8 mouse cellular contexts compared by ENCODE assay signal in genomic region chr6:83215002-83215666, GRCm38 (mm10). TPM values are rescaled to one million over a fixed set of nuclear protein-coding genes. Genes with fewer than 3 reads are reported as not detected.
A peak's percentile ranks its signal among the peaks of the same experiment; 100 is the strongest.
DNase-seq lines count a peak whose midpoint lies in the region; ATAC-seq and TF ChIP-seq lines count a peak whose summit lies in the region.

No protein-coding gene starts in this region.

- H3K79me2 ChIP-seq in MEL (ENCODE audit: control insufficient read depth, insufficient read depth, low read length, poor library complexity) = no peaks in the 10 kb centered on the region

- no peak overlapping the region for H3K9ac ChIP-seq in MEL (ENCODE audit: control insufficient read depth, low read depth, low read length, poor library complexity, severe bottlenecking)
- no peak overlapping the region; the same call in 1 of the 2 replicates for H3K9ac ChIP-seq in embryonic facial prominence, embryonic 14.5 days (ENCODE audit: low read depth, low read length)
- no peak overlapping the region for H3K9ac ChIP-seq in heart, postnatal 0 days (replicated peaks; ENCODE audit: low read depth, low read length)
- H3K9ac ChIP-seq in lung, embryonic 16.5 days (ENCODE audit: low read length) = no peak overlapping the region

- H3K9me3 ChIP-seq in MEL (replicated peaks; ENCODE audit: insufficient read depth, low read length) = no peaks in the 10 kb centered on the region
- no peaks in the 10 kb centered on the region for H3K9me3 ChIP-seq in embryonic facial prominence, embryonic 14.5 days (ENCODE audit: control insufficient read depth, low read length)
- H3K9me3 ChIP-seq in heart, postnatal 0 days (replicated peaks; ENCODE audit: control insufficient read depth, low read length) = no peaks in the 10 kb centered on the region
- H3K9me3 ChIP-seq in lung, embryonic 16.5 days (ENCODE audit: control insufficient read depth, low read length) = no peaks in the 10 kb centered on the region

- TF ChIP-seq RAD21 in MEL (IDR thresholded peaks at IDR 0.05; ENCODE audit: low read depth, low read length) = peak; percentile 79

- peak; percentile 86 for ATAC-seq in embryonic facial prominence, embryonic 14.5 days (ENCODE audit: low read depth)
- peak; percentile 68 for ATAC-seq in heart, postnatal 0 days (ENCODE audit: insufficient read depth, low read depth)
- peak; percentile 72 for ATAC-seq in lung, embryonic 16.5 days (ENCODE audit: low read depth)
- no peak for ATAC-seq in inflammation-experienced regulatory T-cells, adult 6 months

- DNase-seq in MEL (ENCODE audit: low read depth, low spot score) = peak; percentile 60
- DNase-seq in embryonic facial prominence, embryonic 14.5 days (ENCODE audit: low spot score) = peak; percentile 83
- DNase-seq in heart, postnatal 0 days (ENCODE audit: low spot score) = peak; percentile 67
- DNase-seq in kidney, postnatal 36 days = peak; percentile 47 to 83
- peak; percentile 73 for DNase-seq in ovary, postnatal 14 days (ENCODE audit: low spot score)

- TF ChIP-seq CTCF in MEL (IDR thresholded peaks at IDR 0.05 in 2 of 3, conservative IDR thresholded peaks at IDR 0.05 in 1 of 3; ENCODE audit: control insufficient read depth in 1 of 3, insufficient read depth in 1 of 3, low read depth in 2 of 3, low read length in 3 of 3, poor library complexity in 1 of 3, severe bottlenecking in 1 of 3) = peak; percentile 78 to 93 (median 86)
- peak; percentile 89 for TF ChIP-seq CTCF in bone marrow, adult 2 months (IDR thresholded peaks at IDR 0.05; ENCODE audit: control insufficient read depth, insufficient read depth, low read length)
- peak; percentile 90 for TF ChIP-seq CTCF in heart, postnatal 0 days (IDR thresholded peaks at IDR 0.05; ENCODE audit: low read depth)

- 30% methylated on average over 7 of the region's 7 CpGs for WGBS in bone marrow, adult 2 months
- 13% methylated on average over 7 of the region's 7 CpGs for WGBS in embryonic facial prominence, embryonic 14.5 days
- 6% methylated on average over 7 of the region's 7 CpGs for WGBS in heart, postnatal 0 days
- 13% methylated on average over 7 of the region's 7 CpGs for WGBS in lung, embryonic 16.5 days

- no peak for TF ChIP-seq EP300 in MEL (IDR thresholded peaks at IDR 0.05; ENCODE audit: low read depth in 1 of 2, low read length in 2 of 2)
- TF ChIP-seq EP300 in heart, postnatal 0 days (IDR thresholded peaks at IDR 0.05; ENCODE audit: low read depth) = no peak

- no peaks in the 10 kb centered on the region for H3K36me3 ChIP-seq in MEL (ENCODE audit: control insufficient read depth in 1 of 2, insufficient read depth in 2 of 2, low read length in 2 of 2)
- H3K36me3 ChIP-seq in embryonic facial prominence, embryonic 14.5 days (ENCODE audit: control insufficient read depth, insufficient read depth, low read length) = no peaks in the 10 kb centered on the region
- H3K36me3 ChIP-seq in heart, postnatal 0 days (replicated peaks; ENCODE audit: control insufficient read depth, insufficient read depth, low read length) = no peaks in the 10 kb centered on the region
- no peaks in the 10 kb centered on the region for H3K36me3 ChIP-seq in lung, embryonic 16.5 days (ENCODE audit: control insufficient read depth, insufficient read depth, low read length)

- H3K27ac ChIP-seq in MEL (ENCODE audit: control insufficient read depth, low read depth, low read length) = no peak overlapping the region
- no peak overlapping the region for H3K27ac ChIP-seq in bone marrow, adult 2 months (ENCODE audit: control insufficient read depth, insufficient read depth, low read depth, low read length, poor library complexity)
- H3K27ac ChIP-seq in embryonic facial prominence, embryonic 14.5 days (replicated peaks; ENCODE audit: low read depth, low read length) = no peak overlapping the region
- H3K27ac ChIP-seq in heart, postnatal 0 days (ENCODE audit: low read depth) = no peak overlapping the region
- no peak overlapping the region for H3K27ac ChIP-seq in lung, embryonic 16.5 days (ENCODE audit: low read length)

- H3K4me2 ChIP-seq in embryonic facial prominence, embryonic 14.5 days (ENCODE audit: low read depth, low read length) = no peak overlapping the region
- no peak overlapping the region for H3K4me2 ChIP-seq in heart, postnatal 0 days (ENCODE audit: low read depth, low read length)
- no peak overlapping the region for H3K4me2 ChIP-seq in lung, embryonic 16.5 days (ENCODE audit: low read depth, low read length)

- H3K27me3 ChIP-seq in MEL (ENCODE audit: control insufficient read depth in 1 of 2, insufficient read depth in 2 of 2, low read length in 2 of 2) = no peaks in the 10 kb centered on the region; a peak in 1 of 4 replicates
- no peaks in the 10 kb centered on the region for H3K27me3 ChIP-seq in embryonic facial prominence, embryonic 14.5 days (replicated peaks; ENCODE audit: control insufficient read depth, insufficient read depth, low read length)
- no peaks in the 10 kb centered on the region for H3K27me3 ChIP-seq in heart, postnatal 0 days (ENCODE audit: control insufficient read depth, insufficient read depth, low read length)
- no peaks in the 10 kb centered on the region for H3K27me3 ChIP-seq in lung, embryonic 16.5 days (ENCODE audit: control insufficient read depth, insufficient read depth, low read depth, low read length)

- no peaks in the 10 kb centered on the region for H3K4me1 ChIP-seq in MEL (ENCODE audit: control insufficient read depth in 1 of 2, insufficient read depth in 2 of 2, low read length in 2 of 2)
- H3K4me1 ChIP-seq in bone marrow, adult 2 months (ENCODE audit: control insufficient read depth, insufficient read depth, low read length) = no peaks in the 10 kb centered on the region
- H3K4me1 ChIP-seq in embryonic facial prominence, embryonic 14.5 days (ENCODE audit: control insufficient read depth, insufficient read depth, low read length) = 0 out of 2 replicates have a peak, but pooled peaks cover 6% of the 10 kb centered on the region
- peaks cover 4% of the 10 kb centered on the region; the same call in 1 of the 2 replicates for H3K4me1 ChIP-seq in heart, postnatal 0 days (ENCODE audit: control insufficient read depth, insufficient read depth)
- peaks cover 6% of the 10 kb centered on the region; the same call in 1 of the 2 replicates for H3K4me1 ChIP-seq in lung, embryonic 16.5 days (replicated peaks; ENCODE audit: control insufficient read depth, insufficient read depth, low read length)

- TF ChIP-seq POLR2A in MEL (IDR thresholded peaks at IDR 0.05; ENCODE audit: control insufficient read depth in 1 of 2, insufficient read depth in 1 of 2, low read depth in 1 of 2, low read length in 2 of 2, poor library complexity in 1 of 2) = no peak
- no peak for TF ChIP-seq POLR2A in bone marrow, adult 2 months (IDR thresholded peaks at IDR 0.05; ENCODE audit: borderline replicate concordance, control insufficient read depth, low read depth, low read length)

- H3K4me3 ChIP-seq in MEL (ENCODE audit: control insufficient read depth in 1 of 2, insufficient read depth in 1 of 2, low read depth in 2 of 2, low read length in 2 of 2) = no peak overlapping the region
- no peak overlapping the region for H3K4me3 ChIP-seq in bone marrow, adult 2 months (replicated peaks; ENCODE audit: control insufficient read depth, low read depth, low read length)
- no peak overlapping the region for H3K4me3 ChIP-seq in embryonic facial prominence, embryonic 14.5 days (ENCODE audit: low read depth, low read length)
- H3K4me3 ChIP-seq in heart, postnatal 0 days (ENCODE audit: low read depth, low read length) = no peak overlapping the region
- no peak overlapping the region for H3K4me3 ChIP-seq in lung, embryonic 16.5 days (ENCODE audit: low read length)

RNA-seq across cellular contexts. Expression of gene Slc4a5, which starts 4.5 kb away (rescaled TPM):
- total RNA-seq in MEL (2012; rRNA removed) = 0.04 and 0.07 TPM in 2 replicates
- polyA plus RNA-seq in MEL (2012; ENCODE audit: insufficient read depth in 1 of 2, insufficient read length in 2 of 2, low read depth in 1 of 2, low replicate concordance in 2 of 2, missing spikeins in 1 of 2) = not detected
- 1.1 TPM in 1 of 2 replicates, not detected in the other for polyA plus RNA-seq in bone marrow, adult 2 months (2011; ENCODE audit: insufficient read depth, insufficient read length, low replicate concordance, missing spikeins)
- polyA plus RNA-seq in embryonic facial prominence, embryonic 14.5 days (2014; fragmentation: Nextera tagmentation; extraction: Ambion mirVana) = 0.47 and 0.57 TPM in 2 replicates
- not detected in 2 replicates for total RNA-seq in heart, postnatal 0 days (2014; rRNA removed; ENCODE audit: low replicate concordance)
- polyA plus RNA-seq in heart, postnatal 0 days (2015; fragmentation: Nextera tagmentation; extraction: Ambion mirVana) = 0.03 TPM in 1 of 2 replicates, not detected in the other
- polyA plus RNA-seq in lung, embryonic 16.5 days (2015; fragmentation: Nextera tagmentation; extraction: Ambion mirVana) = 2.1 and 3.1 TPM in 2 replicates
- under 1 TPM in 2 of 3 experiments, not detected in 1; 0.49 to 0.59 TPM for polyA plus RNA-seq in inflammation-experienced regulatory T-cells, adult 6 months (2017; shearing (Covaris generic))

RNA-seq across cellular contexts. Expression of gene Dctn1, which starts 49.4 kb away (rescaled TPM):
- 21.9 and 23.3 TPM in 2 replicates for total RNA-seq in MEL (2012; rRNA removed)
- polyA plus RNA-seq in MEL (2012; ENCODE audit: insufficient read depth in 1 of 2, insufficient read length in 2 of 2, low read depth in 1 of 2, low replicate concordance in 2 of 2, missing spikeins in 1 of 2) = 10 to 100 TPM in 1 of 2 experiments, not detected in 1; 81.9 TPM
- polyA plus RNA-seq in bone marrow, adult 2 months (2011; ENCODE audit: insufficient read depth, insufficient read length, low replicate concordance, missing spikeins) = 31.5 and 76.8 TPM in 2 replicates
- 84.5 and 101 TPM in 2 replicates for polyA plus RNA-seq in embryonic facial prominence, embryonic 14.5 days (2014; fragmentation: Nextera tagmentation; extraction: Ambion mirVana)
- 45.9 and 47.7 TPM in 2 replicates for total RNA-seq in heart, postnatal 0 days (2014; rRNA removed; ENCODE audit: low replicate concordance)
- polyA plus RNA-seq in heart, postnatal 0 days (2015; fragmentation: Nextera tagmentation; extraction: Ambion mirVana) = 48.9 and 50.8 TPM in 2 replicates
- polyA plus RNA-seq in lung, embryonic 16.5 days (2015; fragmentation: Nextera tagmentation; extraction: Ambion mirVana) = 94.5 and 95.6 TPM in 2 replicates
- polyA plus RNA-seq in inflammation-experienced regulatory T-cells, adult 6 months (2017; shearing (Covaris generic)) = 10 to 100 TPM; 15.5 to 21.0 (median 16.1) TPM

RNA-seq across cellular contexts. Expression of gene 1700003E16Rik, which starts 58.9 kb away (rescaled TPM):
- total RNA-seq in MEL (2012; rRNA removed) = 0.15 and 0.23 TPM in 2 replicates
- polyA plus RNA-seq in MEL (2012; ENCODE audit: insufficient read depth in 1 of 2, insufficient read length in 2 of 2, low read depth in 1 of 2, low replicate concordance in 2 of 2, missing spikeins in 1 of 2) = under 1 TPM in 1 of 2 experiments, not detected in 1; 0.50 TPM
- polyA plus RNA-seq in bone marrow, adult 2 months (2011; ENCODE audit: insufficient read depth, insufficient read length, low replicate concordance, missing spikeins) = not detected in 2 replicates
- 3.1 and 6.3 TPM in 2 replicates for polyA plus RNA-seq in embryonic facial prominence, embryonic 14.5 days (2014; fragmentation: Nextera tagmentation; extraction: Ambion mirVana)
- 2.0 TPM in 1 of 2 replicates, not detected in the other for total RNA-seq in heart, postnatal 0 days (2014; rRNA removed; ENCODE audit: low replicate concordance)
- polyA plus RNA-seq in heart, postnatal 0 days (2015; fragmentation: Nextera tagmentation; extraction: Ambion mirVana) = 0.20 and 0.45 TPM in 2 replicates
- polyA plus RNA-seq in lung, embryonic 16.5 days (2015; fragmentation: Nextera tagmentation; extraction: Ambion mirVana) = 11.9 and 15.3 TPM in 2 replicates
- polyA plus RNA-seq in inflammation-experienced regulatory T-cells, adult 6 months (2017; shearing (Covaris generic)) = not detected

RNA-seq across cellular contexts. Expression of gene Wdr54, which starts 58.9 kb away (rescaled TPM):
- total RNA-seq in MEL (2012; rRNA removed) = 3.2 and 3.4 TPM in 2 replicates
- 1 to 10 TPM in 1 of 2 experiments, not detected in 1; 4.6 TPM for polyA plus RNA-seq in MEL (2012; ENCODE audit: insufficient read depth in 1 of 2, insufficient read length in 2 of 2, low read depth in 1 of 2, low replicate concordance in 2 of 2, missing spikeins in 1 of 2)
- not detected in 2 replicates for polyA plus RNA-seq in bone marrow, adult 2 months (2011; ENCODE audit: insufficient read depth, insufficient read length, low replicate concordance, missing spikeins)
- polyA plus RNA-seq in embryonic facial prominence, embryonic 14.5 days (2014; fragmentation: Nextera tagmentation; extraction: Ambion mirVana) = 5.8 and 7.0 TPM in 2 replicates
- 1.4 and 5.5 TPM in 2 replicates for total RNA-seq in heart, postnatal 0 days (2014; rRNA removed; ENCODE audit: low replicate concordance)
- polyA plus RNA-seq in heart, postnatal 0 days (2015; fragmentation: Nextera tagmentation; extraction: Ambion mirVana) = 0.96 and 1.1 TPM in 2 replicates
- 7.2 and 7.6 TPM in 2 replicates for polyA plus RNA-seq in lung, embryonic 16.5 days (2015; fragmentation: Nextera tagmentation; extraction: Ambion mirVana)
- polyA plus RNA-seq in inflammation-experienced regulatory T-cells, adult 6 months (2017; shearing (Covaris generic)) = under 1 TPM in 2 of 3 experiments, not detected in 1; 0.19 to 0.48 TPM
